Mouse (Mus musculus) lung, postnatal 25 days (tissue): ENCODE results near the gene Slc1a1.
A peak's percentile ranks its signal among the peaks of the same experiment; 100 is the strongest.

Experiments
- DNase-seq: peaks from one replicate; pipeline ENCODE4 v3.0.0; 2022; ENCODE audit warnings: low spot score

Gene Slc1a1

DNA sequence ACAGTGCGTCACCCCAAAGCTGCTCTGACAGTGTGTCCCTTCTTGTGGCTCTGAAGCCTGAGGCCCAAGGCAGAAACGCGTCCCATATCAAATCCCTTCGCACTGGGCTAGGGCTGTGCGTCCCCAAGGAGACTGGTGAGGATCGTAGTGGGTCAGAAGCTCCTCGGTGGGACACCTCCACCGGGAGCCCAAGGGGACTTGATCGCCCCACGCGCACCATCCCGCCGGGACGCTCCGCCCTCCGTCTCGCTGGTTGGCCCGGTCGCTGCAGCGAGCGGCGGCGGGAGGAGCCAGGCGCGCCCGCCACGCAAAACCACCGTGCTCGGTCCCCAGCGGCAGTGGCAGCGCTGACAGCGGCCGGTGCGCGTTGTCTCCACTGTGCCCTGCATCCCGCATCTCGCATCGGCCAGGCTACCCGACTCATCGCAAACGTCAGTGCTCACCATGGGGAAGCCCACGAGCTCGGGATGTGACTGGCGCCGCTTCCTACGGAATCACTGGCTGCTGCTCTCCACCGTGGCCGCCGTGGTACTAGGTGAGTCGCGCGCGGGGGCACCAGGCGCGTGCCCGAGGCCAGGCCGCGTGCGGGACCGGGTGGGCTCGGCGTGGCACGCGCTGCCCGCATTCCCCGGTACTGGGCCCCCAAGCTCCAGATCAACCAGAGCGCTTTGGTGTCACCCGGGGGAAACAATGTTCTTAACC is at the start of gene Slc1a1:
Slc1a1 (plus strand) TSS at position 252 of the 702 bp plus-strand sequence.
- peak; percentile 43 for DNase-seq

- no peak for DNase-seq
These were observed 44.7 kb upstream of the Slc1a1 start for GRCm38 (mm10) chr19:28790196-28790595.

GRCm38 (mm10) chr19:28793307-28793706 is 41.5 kb upstream of the Slc1a1 start:
- DNase-seq, result no peak

DNA sequence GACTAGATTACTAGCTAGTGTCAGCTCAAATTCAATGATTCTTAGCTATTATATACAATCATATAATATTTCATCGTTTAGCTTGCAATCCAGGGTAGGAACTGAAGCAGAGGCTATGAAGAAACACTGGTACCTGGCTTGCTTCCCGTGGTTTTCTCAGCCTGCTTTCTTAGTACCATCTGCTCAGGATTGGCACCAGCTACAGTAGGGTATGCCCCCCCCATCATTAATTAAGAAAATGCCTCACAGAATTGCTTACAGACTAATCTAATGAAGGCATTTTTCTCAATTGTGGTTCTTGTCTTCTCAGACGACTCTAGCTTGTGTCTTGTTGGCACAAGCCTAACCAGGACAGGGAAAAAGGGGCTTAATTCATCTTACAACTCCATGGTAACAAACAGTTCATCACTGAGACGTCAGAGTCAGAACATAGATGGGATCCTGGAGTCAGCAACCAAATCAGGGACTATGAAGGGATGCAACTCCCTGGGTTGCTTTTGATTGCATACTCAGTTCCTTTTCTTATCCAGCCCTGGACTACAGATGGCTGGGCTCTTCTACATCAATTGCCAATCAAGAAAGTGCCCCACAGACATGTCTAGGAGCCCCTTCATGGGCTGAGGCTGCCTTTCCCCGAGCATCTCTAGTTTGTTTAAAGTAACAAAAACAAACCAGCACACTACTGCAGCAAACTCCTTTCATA is 38.6 kb upstream of the Slc1a1 start:
- no peak for DNase-seq

DNA sequence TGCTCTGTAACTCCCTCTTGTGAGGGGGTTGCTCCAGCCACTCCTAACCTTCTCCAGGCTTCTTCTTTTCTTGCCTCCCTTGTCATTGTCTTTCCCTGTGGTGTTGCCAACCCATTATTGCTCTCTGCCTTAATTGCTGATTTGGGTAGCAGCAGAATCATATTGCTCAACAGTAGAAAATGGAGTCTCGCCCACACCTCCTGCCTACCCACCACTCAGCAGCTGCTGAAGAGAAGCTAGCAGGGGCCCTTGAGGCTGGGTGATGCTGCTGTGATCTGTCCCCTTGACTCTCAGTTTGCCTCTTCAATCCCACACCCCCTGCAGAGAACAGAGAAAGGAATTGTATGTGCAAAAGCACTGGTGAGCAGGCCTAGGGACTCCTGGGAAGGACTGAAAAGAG is 37.9 kb upstream of the Slc1a1 start:
- no peak for DNase-seq

GRCm38 (mm10) chr19:28797611-28798010 is 37.2 kb upstream of the Slc1a1 start:
- DNase-seq, result no peak

GRCm38 (mm10) chr19:28800448-28800847 is 34.4 kb upstream of the Slc1a1 start:
- no peak for DNase-seq

DNA sequence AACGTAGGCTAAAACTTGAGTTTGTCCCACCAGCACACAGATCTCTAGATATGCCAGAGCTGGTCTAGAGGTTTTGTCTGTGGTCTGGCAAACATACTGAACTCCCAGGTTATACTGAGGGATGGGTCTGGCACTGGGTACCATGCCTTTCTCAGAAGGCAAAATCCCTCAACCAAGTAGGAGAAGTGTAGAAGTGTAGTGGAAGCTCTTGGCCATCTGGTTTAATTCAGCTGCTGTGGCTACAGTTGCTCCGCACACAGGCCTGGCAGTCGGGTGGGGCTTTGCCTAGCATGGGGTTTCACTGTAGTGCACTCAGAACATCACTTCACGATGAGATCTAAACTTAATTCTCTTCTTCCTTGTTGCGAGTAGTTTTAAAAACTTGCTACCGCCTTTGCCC is 28.6 kb upstream of the Slc1a1 start:
- DNase-seq, result no peak

- DNase-seq, result no peak
These were observed 27.9 kb upstream of the Slc1a1 start for GRCm38 (mm10) chr19:28806821-28807496.

DNA sequence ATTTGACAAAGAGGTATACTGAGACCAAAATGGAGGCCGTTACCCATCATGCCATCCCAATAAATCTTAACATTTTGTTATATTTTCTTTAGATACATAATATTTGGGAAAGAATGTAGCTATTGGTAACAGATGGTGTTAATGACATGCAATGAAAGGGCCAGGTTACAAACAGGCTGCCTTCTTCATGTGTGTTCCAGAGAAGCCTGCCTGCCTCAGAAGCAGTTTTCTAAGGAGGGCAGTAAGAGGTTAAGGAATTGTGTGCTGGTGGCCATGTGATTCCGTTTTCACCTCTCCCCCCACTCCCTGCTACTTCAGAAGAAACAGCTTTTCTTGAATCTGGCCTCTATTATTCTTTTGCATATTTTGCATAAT is 27.4 kb upstream of the Slc1a1 start:
- DNase-seq, result no peak

DNA sequence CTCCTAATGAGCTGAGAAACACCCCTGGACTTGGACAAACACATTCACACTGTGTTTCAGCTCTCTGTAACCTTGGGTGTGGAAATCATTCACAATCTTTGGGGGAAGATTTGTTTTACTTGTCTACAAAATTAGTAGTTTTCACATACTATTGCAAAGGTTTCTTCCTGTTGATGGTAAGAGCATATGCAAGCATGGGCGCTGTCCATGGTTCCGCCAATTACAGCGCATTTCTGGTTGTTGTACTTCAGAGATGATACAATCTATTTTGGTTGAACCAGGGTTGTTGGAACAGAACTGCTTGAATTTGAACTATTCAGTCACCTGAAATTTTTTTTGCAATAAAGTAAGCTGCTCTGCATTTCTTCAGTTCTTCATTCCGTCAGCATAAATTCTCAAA is 16.6 kb upstream of the Slc1a1 start:
- no peak for DNase-seq

- DNase-seq, result peak; percentile 69
These were observed 7.0 kb upstream of the Slc1a1 start for GRCm38 (mm10) chr19:28827697-28828328.

- no peak for DNase-seq
These were observed 3.5 kb upstream of the Slc1a1 start for GRCm38 (mm10) chr19:28831324-28831723.

DNA sequence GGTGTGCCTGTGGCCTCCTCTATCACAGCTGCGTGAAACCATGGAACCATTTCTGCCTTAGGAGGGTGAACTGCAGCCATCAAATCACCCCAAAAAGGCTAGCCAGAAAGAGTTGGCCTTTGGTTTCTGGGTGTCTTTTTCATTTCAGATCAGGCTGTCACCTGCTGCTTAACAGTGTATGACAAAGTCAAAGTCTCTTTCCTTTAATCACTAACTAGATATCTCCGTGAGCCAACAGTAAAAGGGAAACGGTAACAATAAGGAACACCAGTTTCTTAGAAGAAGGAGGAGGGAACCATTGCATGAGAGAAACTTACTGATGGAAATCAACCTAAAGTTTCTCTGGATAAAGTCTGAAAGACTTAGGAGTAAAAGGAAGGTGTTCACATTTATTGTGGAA is 2.2 kb upstream of the Slc1a1 start:
- DNase-seq, result no peak

GRCm38 (mm10) chr19:28834388-28834787 is 461 bp upstream of the Slc1a1 start:
- DNase-seq, result peak; percentile 21

DNA sequence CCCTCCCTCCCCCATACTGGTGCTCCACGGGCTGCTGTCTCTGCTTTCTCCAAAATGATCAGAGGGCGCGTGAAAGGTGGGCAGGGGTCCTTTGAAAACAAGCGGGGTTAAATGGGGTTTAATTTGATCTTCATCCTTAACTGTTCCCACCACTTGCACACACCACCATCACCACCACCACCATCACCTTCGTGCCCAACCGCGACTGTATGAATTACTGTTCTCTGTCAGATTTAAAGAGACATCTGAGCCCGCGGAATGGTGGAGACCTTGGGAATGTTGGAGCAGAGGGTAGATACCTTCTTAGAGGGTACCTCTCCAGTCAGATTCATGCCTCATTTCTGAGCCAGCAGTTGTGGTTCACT is 633 bp downstream of the Slc1a1 start:
- DNase-seq, result no peak

- DNase-seq, result no peak
These were observed 1.3 kb downstream of the Slc1a1 start for GRCm38 (mm10) chr19:28836116-28836515.

- no peak for DNase-seq
These were observed 2.0 kb downstream of the Slc1a1 start for GRCm38 (mm10) chr19:28836651-28837410.

- no peak for DNase-seq
These were observed 3.9 kb downstream of the Slc1a1 start for GRCm38 (mm10) chr19:28838796-28839195.

- DNase-seq, result no peak
These were observed 10.3 kb downstream of the Slc1a1 start for GRCm38 (mm10) chr19:28844946-28845710.

DNA sequence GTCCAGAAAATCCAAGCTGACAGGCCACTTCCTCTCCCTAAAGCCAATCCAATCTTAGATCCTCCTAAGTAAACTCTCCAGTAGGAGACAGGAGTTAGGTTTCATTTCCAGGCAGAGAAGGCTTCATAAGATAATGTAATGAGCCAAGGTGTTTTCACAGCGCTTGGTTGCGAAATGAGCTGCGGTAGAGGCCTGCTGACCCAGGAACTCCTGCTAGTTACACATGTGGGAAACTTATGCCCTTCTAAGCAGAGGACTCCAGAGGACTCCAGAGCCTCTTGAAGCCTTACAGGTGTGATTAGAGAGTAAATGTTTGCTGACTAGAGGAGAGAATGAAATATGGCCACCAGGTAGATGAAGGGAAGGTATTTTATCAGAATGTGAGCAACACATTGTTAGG is 15.7 kb downstream of the Slc1a1 start:
- peak; percentile 59 for DNase-seq
